Mouse (Mus musculus) small intestine, adult 2 months (tissue): ENCODE measurements around the gene Cdc42. TPM values are rescaled to one million over a fixed set of nuclear protein-coding genes. Genes with fewer than 3 reads are reported as not detected.

Experiments
- H3K27ac ChIP-seq: fragments of 200-500 bp; 2 replicates; pipeline ENCODE4 v1.5.1; 2012; ENCODE audit warnings: low read depth, low read length, control low read depth, inconsistent platforms; ENCODE audit not compliant: insufficient read depth
- H3K27me3 ChIP-seq: fragments of 200-500 bp; 2 replicates; pipeline ENCODE4 v1.6.1; 2012; ENCODE audit warnings: mild to moderate bottlenecking, moderate library complexity, low read length, inconsistent platforms; ENCODE audit not compliant: control insufficient read depth, insufficient read depth
- H3K36me3 ChIP-seq: fragments of 200-500 bp; 2 replicates; pipeline ENCODE4 v1.6.1; 2012; ENCODE audit warnings: mild to moderate bottlenecking, low read length, control low read depth, inconsistent platforms; ENCODE audit not compliant: control insufficient read depth, insufficient read depth
- H3K4me1 ChIP-seq: fragments of 200-500 bp; 2 replicates; pipeline ENCODE4 v1.6.1; 2012; ENCODE audit warnings: low read length, inconsistent platforms, mixed read lengths; ENCODE audit not compliant: control insufficient read depth, insufficient read depth, insufficient read length
- H3K4me3 ChIP-seq: fragments of 200-500 bp; 2 replicates; pipeline ENCODE4 v1.5.1; 2012; ENCODE audit warnings: low read depth, mild to moderate bottlenecking, control low read depth, inconsistent platforms, low read length, moderate library complexity
- CTCF ChIP-seq: fragments of 200-500 bp; IDR thresholded peaks from 2 replicates; pipeline ENCODE4 v1.5.1; 2012; ENCODE audit warnings: low read depth, mild to moderate bottlenecking, control low read depth, inconsistent platforms, low read length, moderate library complexity, mixed read lengths; ENCODE audit not compliant: insufficient replicate concordance, insufficient read length; ENCODE audit errors: extremely low read depth
- POLR2A ChIP-seq: fragments of 200-500 bp; IDR thresholded peaks from 2 replicates; pipeline ENCODE4 v1.6.1; 2012; ENCODE audit warnings: low read depth, mild to moderate bottlenecking, control low read depth, inconsistent platforms, low read length, moderate library complexity
- WGBS: fragments of 180-500 bp; shearing (Covaris S2); methylation state at CpG from one replicate; pipeline ENCODE4 v1.1.7; 2018; 5-methylcytosine and 5-hydroxymethylcytosine counted together
- polyA plus RNA-seq: library from polyadenylated mRNA; depleted of rRNA; stranded (reverse); fragments of >200 nt; gene quantifications from 2 replicates; pipeline ENCODE4 v1.2.3, GENCODE M21; 2012; rRNA removed

The Cdc42 gene
- polyA plus RNA-seq: 11.5 and 25.9 TPM in 2 replicates

- under 1% methylated on average over 42 of the region's 44 CpGs for WGBS
- peaks cover 5% of the 10 kb centered on the region for H3K4me1 ChIP-seq
- peak within 1 kb of the TSS; percentile 93 for H3K27ac ChIP-seq
- peak within 1 kb of the TSS; percentile 100 for H3K4me3 ChIP-seq
- no peaks in the 10 kb centered on the region for H3K27me3 ChIP-seq
- H3K36me3 ChIP-seq: no peaks in the 10 kb centered on the region
- TF ChIP-seq CTCF (no peak), POLR2A (peak; percentile 97)
Measured at GRCm38 (mm10) chr4:137357517-137358254, at the start of gene Cdc42. TSS of gene Cdc42 (minus strand) at chr4:137357720.

- H3K27ac ChIP-seq: no peak overlapping the region
- H3K36me3 ChIP-seq: no peaks in the 10 kb centered on the region
- no peaks in the 10 kb centered on the region for H3K27me3 ChIP-seq
- H3K4me1 ChIP-seq: no peaks in the 10 kb centered on the region
- H3K4me3 ChIP-seq: no peak overlapping the region
- 90% methylated on average over 3 of the region's 3 CpGs for WGBS
- no peak for TF ChIP-seq CTCF
- TF ChIP-seq POLR2A: no peak
Measured at GRCm38 (mm10) chr4:137405571-137405970, 48.1 kb upstream of the Cdc42 start.

GRCm38 (mm10) chr4:137396641-137397525, 39.4 kb upstream of the Cdc42 start:
- WGBS: 79% methylated on average over 15 of the region's 15 CpGs
- no peak overlapping the region for H3K27ac ChIP-seq

GRCm38 (mm10) chr4:137393378-137394135, 36.0 kb upstream of the Cdc42 start:
- Histone ChIP-seq H3K27me3 (no peaks in the 10 kb centered on the region), H3K4me1 (peaks cover 10% of the 10 kb centered on the region), H3K27ac (no peak overlapping the region), H3K36me3 (no peaks in the 10 kb centered on the region), H3K4me3 (no peak overlapping the region)
- TF ChIP-seq CTCF: no peak
- WGBS: 65% methylated on average over 9 of the region's 9 CpGs

More at GRCm38 (mm10) chr4:137396641-137397525, 39.4 kb upstream of the Cdc42 start:
- Histone ChIP-seq H3K36me3 (no peaks in the 10 kb centered on the region), H3K4me3 (no peak overlapping the region), H3K4me1 (peaks cover 4% of the 10 kb centered on the region), H3K27me3 (no peaks in the 10 kb centered on the region)
- no peak for TF ChIP-seq POLR2A
- TF ChIP-seq CTCF: no peak

- no peak overlapping the region for H3K27ac ChIP-seq
- no peak overlapping the region for H3K4me3 ChIP-seq
- H3K27me3 ChIP-seq: no peaks in the 10 kb centered on the region
- 60% methylated on average over 9 of the region's 9 CpGs for WGBS
- TF ChIP-seq POLR2A (no peak), CTCF (no peak)
- H3K4me1 ChIP-seq: peaks cover 10% of the 10 kb centered on the region
- H3K36me3 ChIP-seq: no peaks in the 10 kb centered on the region
Measured at GRCm38 (mm10) chr4:137392874-137393273, 35.4 kb upstream of the Cdc42 start.

GRCm38 (mm10) chr4:137391287-137391686, 33.8 kb upstream of the Cdc42 start:
- 89% methylated on average over 3 of the region's 3 CpGs for WGBS
- Histone ChIP-seq H3K27ac (no peak overlapping the region), H3K4me3 (no peak overlapping the region), H3K27me3 (no peaks in the 10 kb centered on the region), H3K36me3 (no peaks in the 10 kb centered on the region), H3K4me1 (peaks cover 10% of the 10 kb centered on the region)
- TF ChIP-seq POLR2A (no peak), CTCF (peak; percentile 44; the same call in 1 of the 2 replicates)
